Mouse (Mus musculus): ENCODE measurements around the gene Klhl30. TPM values are rescaled to one million over a fixed set of nuclear protein-coding genes. Genes with fewer than 3 reads are reported as not detected.

Klhl30 gene
- polyA plus RNA-seq, 1 experiment from 2014 or later = 0.25 TPM

DNA sequence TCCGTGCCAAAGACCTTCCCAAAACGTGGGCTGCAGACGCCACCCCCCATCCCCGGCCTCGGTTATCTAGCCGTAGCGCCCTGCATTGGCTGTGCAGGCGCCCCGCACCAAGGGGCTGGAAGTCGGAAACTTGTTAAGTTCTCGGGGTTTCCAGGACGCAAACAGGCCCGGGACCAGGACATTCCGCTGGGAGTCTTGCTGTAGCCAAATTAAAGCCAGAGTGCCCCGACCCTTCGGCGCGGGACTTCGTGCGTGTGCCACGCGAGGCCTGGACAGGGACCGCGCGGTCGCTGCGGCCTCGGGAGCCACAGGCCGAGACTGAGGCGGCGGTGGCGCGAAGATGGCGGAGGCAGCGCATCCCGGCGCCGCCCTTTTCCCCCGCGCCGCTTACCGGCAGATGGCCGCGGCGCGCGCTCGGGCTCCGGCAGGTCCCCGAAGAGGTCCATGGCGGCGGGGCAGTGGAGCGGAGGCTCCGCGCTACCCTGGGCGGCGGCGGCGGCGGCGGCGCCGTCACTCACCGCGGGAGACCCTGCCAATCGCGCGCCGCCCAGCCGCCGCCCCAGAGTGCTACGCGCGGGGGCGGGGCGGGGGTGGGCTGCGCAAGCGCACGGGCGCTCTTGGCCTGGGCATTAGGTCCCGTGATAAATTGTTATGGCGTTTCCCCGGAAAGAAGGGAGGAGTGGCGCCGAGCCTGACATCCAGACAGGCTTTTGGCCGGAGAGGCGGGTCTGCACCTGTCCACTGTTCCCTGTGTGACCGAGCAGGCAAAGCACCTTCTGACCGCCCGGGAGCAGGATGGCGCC is 47.6 kb downstream of the Klhl30 start, which contains the start of gene Ilkap:
TSS of gene Ilkap (minus strand) at position 556 of the 803 bp plus-strand sequence.
- Histone ChIP-seq H3K9me3 (ENCODE audit: control insufficient read depth, low read length) (no peaks in the 10 kb centered on the region), H3K27ac (replicated peaks; ENCODE audit: low read depth, low read length) (peak within 1 kb of the TSS; percentile 54; the same call in 1 of the 2 replicates), H3K27me3 (ENCODE audit: control insufficient read depth, insufficient read depth, low read length) (no peaks in the 10 kb centered on the region), H3K9ac (ENCODE audit: low read length) (peak within 1 kb of the TSS; percentile 89), H3K36me3 (ENCODE audit: control insufficient read depth, insufficient read depth, low read length) (no peaks in the 10 kb centered on the region), H3K4me2 (ENCODE audit: low read depth, severe bottlenecking) (peak within 1 kb of the TSS; percentile 89), H3K4me1 (ENCODE audit: control insufficient read depth, insufficient read depth, low read length) (peaks cover 6% of the 10 kb centered on the region), H3K4me3 (ENCODE audit: low read depth, low read length) (peak within 1 kb of the TSS; percentile 83)
- DNase-seq (ENCODE audit: low spot score) (peak; percentile 84), ATAC-seq (ENCODE audit: insufficient number of reproducible peaks, low FRiP score, low TSS enrichment, low read depth) (peak; percentile 95)
- WGBS = under 1% methylated on average over 74 of the region's 91 CpGs

DNA sequence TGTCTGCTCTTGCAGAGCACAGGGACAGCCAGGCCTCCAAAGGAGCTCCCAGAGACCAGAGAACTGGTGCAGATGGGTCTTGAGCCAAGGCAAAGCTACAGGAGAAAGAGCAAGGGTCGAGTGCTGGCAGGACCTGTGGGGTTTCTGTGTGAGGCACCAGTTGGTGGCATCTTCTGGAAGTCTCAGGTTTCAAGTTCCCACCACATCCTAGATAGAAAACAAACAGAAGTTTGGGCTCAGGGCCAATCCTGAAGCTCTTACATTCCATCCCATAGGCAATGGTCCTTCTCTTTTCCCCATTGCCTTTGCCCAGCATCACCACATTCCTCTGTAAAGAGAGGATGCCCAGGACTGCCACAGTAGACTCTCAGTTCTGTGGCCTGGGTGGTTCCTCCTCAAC is 54.2 kb downstream of the Klhl30 start:
- no peaks in the 10 kb centered on the region for H3K36me3 ChIP-seq (ENCODE audit: control insufficient read depth, insufficient read depth, low read length)
- no peak for DNase-seq (ENCODE audit: low spot score)
- 15% methylated on average over 1 of the region's 1 CpGs for WGBS
- no peak overlapping the region for H3K27ac ChIP-seq (replicated peaks; ENCODE audit: low read depth, low read length)
- H3K4me3 ChIP-seq (ENCODE audit: low read depth, low read length) = no peak overlapping the region
- H3K4me2 ChIP-seq (ENCODE audit: low read depth, severe bottlenecking) = no peak overlapping the region
- H3K4me1 ChIP-seq (ENCODE audit: control insufficient read depth, insufficient read depth, low read length) = no peaks in the 10 kb centered on the region
- H3K27me3 ChIP-seq (ENCODE audit: control insufficient read depth, insufficient read depth, low read length) = no peaks in the 10 kb centered on the region
- H3K9ac ChIP-seq (ENCODE audit: low read length) = no peak overlapping the region
- ATAC-seq (ENCODE audit: insufficient number of reproducible peaks, low FRiP score, low TSS enrichment, low read depth) = no peak
- H3K9me3 ChIP-seq (ENCODE audit: control insufficient read depth, low read length) = no peaks in the 10 kb centered on the region

DNA sequence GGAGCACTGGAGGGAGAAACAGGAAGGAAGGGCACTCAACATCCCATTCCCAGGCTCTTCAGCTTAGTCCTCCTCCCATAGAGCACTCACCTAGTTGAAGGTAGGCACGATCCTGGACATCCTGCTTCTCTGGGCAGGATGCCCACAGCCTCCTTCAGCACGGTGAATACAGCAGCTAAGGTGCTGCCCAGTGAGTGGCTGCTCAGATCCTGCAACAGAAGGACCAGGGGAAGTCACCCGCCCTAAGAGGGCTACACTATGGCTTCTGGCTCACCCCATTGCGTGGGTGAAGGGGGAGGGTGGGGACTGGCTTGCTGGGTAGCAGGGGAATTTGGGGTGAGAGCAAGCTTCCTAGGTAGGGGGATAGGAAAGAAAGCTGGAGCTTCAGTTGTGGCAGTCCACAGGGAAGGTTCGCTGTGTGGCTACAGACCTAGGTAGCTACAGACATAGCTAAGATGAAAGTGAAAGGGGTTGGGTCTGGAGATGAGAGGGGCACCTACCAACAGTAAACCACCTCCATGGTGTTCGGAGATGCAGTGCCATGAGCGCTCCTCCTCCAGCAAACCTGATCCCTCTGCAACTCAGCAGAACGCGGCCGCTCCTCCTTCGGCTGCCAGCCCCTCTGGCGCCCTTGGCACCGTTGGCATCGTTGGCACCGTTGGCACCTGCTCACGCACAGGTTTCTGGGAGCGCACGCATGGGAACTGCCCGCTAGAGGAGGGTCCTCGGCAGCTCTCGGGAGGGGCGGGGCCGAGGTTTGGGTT is 54.8 kb downstream of the Klhl30 start:
- WGBS = 52% methylated on average over 23 of the region's 23 CpGs
- Histone ChIP-seq H3K9ac (ENCODE audit: low read length) (no peak overlapping the region), H3K4me2 (ENCODE audit: low read depth, severe bottlenecking) (no peak overlapping the region), H3K9me3 (ENCODE audit: control insufficient read depth, low read length) (no peaks in the 10 kb centered on the region), H3K27me3 (ENCODE audit: control insufficient read depth, insufficient read depth, low read length) (no peaks in the 10 kb centered on the region), H3K4me1 (ENCODE audit: control insufficient read depth, insufficient read depth, low read length) (no peaks in the 10 kb centered on the region), H3K27ac (replicated peaks; ENCODE audit: low read depth, low read length) (no peak overlapping the region), H3K36me3 (ENCODE audit: control insufficient read depth, insufficient read depth, low read length) (no peaks in the 10 kb centered on the region), H3K4me3 (ENCODE audit: low read depth, low read length) (no peak overlapping the region)
- ATAC-seq (ENCODE audit: insufficient number of reproducible peaks, low FRiP score, low TSS enrichment, low read depth) (no peak), DNase-seq (ENCODE audit: low spot score) (no peak)

DNA sequence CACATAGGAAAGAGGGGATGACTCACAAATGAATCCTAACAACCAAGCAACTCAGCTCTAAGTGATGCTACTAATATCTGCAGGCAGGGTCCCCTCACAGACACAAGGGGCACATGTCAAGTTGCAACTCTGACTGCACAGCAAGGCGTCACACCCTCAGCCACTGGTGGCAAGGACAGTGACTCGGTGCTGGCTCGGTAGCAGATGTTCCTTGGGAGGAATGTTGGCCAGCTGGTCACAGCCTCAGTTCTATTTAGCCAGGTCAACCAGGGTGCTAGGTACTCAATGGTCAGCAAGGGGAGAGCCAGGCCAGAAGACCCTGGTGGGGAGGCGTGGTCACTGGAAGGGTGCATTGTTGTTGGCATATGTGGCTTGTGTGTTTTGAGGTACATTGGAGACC is 57.0 kb downstream of the Klhl30 start:
- DNase-seq (ENCODE audit: low spot score) = no peak
- no peak overlapping the region for H3K27ac ChIP-seq (replicated peaks; ENCODE audit: low read depth, low read length)
- no peak overlapping the region for H3K4me2 ChIP-seq (ENCODE audit: low read depth, severe bottlenecking)
- no peaks in the 10 kb centered on the region for H3K27me3 ChIP-seq (ENCODE audit: control insufficient read depth, insufficient read depth, low read length)
- no peak overlapping the region for H3K4me3 ChIP-seq (ENCODE audit: low read depth, low read length)
- no peaks in the 10 kb centered on the region for H3K9me3 ChIP-seq (ENCODE audit: control insufficient read depth, low read length)
- H3K4me1 ChIP-seq (ENCODE audit: control insufficient read depth, insufficient read depth, low read length) = peaks cover 11% of the 10 kb centered on the region
- no peak overlapping the region for H3K9ac ChIP-seq (ENCODE audit: low read length)
- ATAC-seq (ENCODE audit: insufficient number of reproducible peaks, low FRiP score, low TSS enrichment, low read depth) = no peak
- peaks cover 2% of the 10 kb centered on the region; the same call in 1 of the 2 replicates for H3K36me3 ChIP-seq (ENCODE audit: control insufficient read depth, insufficient read depth, low read length)
- WGBS = 72% methylated on average over 4 of the region's 4 CpGs

DNA sequence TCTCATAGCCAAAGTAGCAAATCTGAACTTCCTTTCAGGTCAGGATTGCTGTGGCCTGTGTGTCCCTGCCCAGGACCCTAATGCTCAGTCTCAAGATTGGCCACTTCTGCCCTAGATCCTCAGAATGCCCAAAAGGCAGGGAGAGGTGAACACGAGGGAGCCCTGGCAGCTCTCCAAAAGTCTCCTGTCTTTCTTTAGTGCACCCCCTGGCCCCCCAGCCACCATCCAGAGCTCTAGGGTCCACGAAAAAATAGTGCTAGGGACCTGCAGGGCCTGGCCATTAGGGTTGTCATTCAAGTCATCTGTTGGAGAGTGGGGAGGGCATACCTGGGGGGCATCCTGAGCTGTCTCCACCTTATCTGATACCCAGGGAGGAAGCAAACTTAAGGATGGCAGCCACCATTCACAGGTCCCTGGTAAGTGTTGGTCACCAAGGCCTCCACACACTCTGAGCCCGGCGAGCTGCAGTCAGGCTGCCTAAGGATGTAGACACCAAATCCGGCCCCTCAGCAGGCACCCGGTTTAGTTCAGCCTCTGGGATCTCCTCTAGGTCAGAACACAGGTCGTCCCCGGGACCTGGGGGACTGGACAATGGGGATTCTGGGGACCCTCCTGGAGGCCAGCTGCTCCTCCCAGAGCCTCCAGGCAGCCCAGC is 60.9 kb downstream of the Klhl30 start:
- Histone ChIP-seq H3K27me3 (ENCODE audit: control insufficient read depth, insufficient read depth, low read length) (no peaks in the 10 kb centered on the region), H3K4me2 (ENCODE audit: low read depth, severe bottlenecking) (peak overlapping the region; percentile 99), H3K9me3 (ENCODE audit: control insufficient read depth, low read length) (no peaks in the 10 kb centered on the region), H3K4me3 (ENCODE audit: low read depth, low read length) (peak overlapping the region; percentile 73), H3K4me1 (ENCODE audit: control insufficient read depth, insufficient read depth, low read length) (peaks cover 24% of the 10 kb centered on the region), H3K27ac (replicated peaks; ENCODE audit: low read depth, low read length) (no peak overlapping the region), H3K36me3 (ENCODE audit: control insufficient read depth, insufficient read depth, low read length) (peaks cover 2% of the 10 kb centered on the region; the same call in 1 of the 2 replicates), H3K9ac (ENCODE audit: low read length) (peak overlapping the region; percentile 85)
- DNase-seq (ENCODE audit: low spot score) (peak; percentile 25), ATAC-seq (ENCODE audit: insufficient number of reproducible peaks, low FRiP score, low TSS enrichment, low read depth) (no peak)
- 73% methylated on average over 8 of the region's 8 CpGs for WGBS

Other genes starting within 250 kb of the Klhl30 start
- 0.52 and 1.5 TPM in 2 replicates for gene Rbm44, start 205.9 kb upstream of the Klhl30 start, polyA plus RNA-seq (2014; fragmentation: Nextera tagmentation; extraction: Ambion mirVana)
- gene Ramp1, start 171.2 kb upstream of the Klhl30 start, polyA plus RNA-seq (2014; fragmentation: Nextera tagmentation; extraction: Ambion mirVana) = 0.37 and 0.47 TPM in 2 replicates
- gene Ube2f, start 100.7 kb upstream of the Klhl30 start, polyA plus RNA-seq (2014; fragmentation: Nextera tagmentation; extraction: Ambion mirVana) = 80.3 and 84.7 TPM in 2 replicates
- 11.5 and 14.1 TPM in 2 replicates for gene Scly, start 52.7 kb upstream of the Klhl30 start, polyA plus RNA-seq (2014; fragmentation: Nextera tagmentation; extraction: Ambion mirVana)
- gene Espnl, start 28.9 kb upstream of the Klhl30 start, polyA plus RNA-seq (2014; fragmentation: Nextera tagmentation; extraction: Ambion mirVana) = 0.05 TPM in 1 of 2 replicates, not detected in the other
- 1.1 and 1.5 TPM in 2 replicates for gene Erfe, start 15.4 kb downstream of the Klhl30 start, polyA plus RNA-seq (2014; fragmentation: Nextera tagmentation; extraction: Ambion mirVana)
- 178 and 189 TPM in 2 replicates for gene Ilkap, start 47.8 kb downstream of the Klhl30 start, polyA plus RNA-seq (2014; fragmentation: Nextera tagmentation; extraction: Ambion mirVana)
- gene Hes6, start 63.0 kb downstream of the Klhl30 start, polyA plus RNA-seq (2014; fragmentation: Nextera tagmentation; extraction: Ambion mirVana) = 99.8 and 101 TPM in 2 replicates
- 1.4 and 2.1 TPM in 2 replicates for gene Per2, start 108.3 kb downstream of the Klhl30 start, polyA plus RNA-seq (2014; fragmentation: Nextera tagmentation; extraction: Ambion mirVana)
- 8.3 and 8.9 TPM in 2 replicates for gene Traf3ip1, start 143.6 kb downstream of the Klhl30 start, polyA plus RNA-seq (2014; fragmentation: Nextera tagmentation; extraction: Ambion mirVana)
- gene Asb1, start 189.5 kb downstream of the Klhl30 start, polyA plus RNA-seq (2014; fragmentation: Nextera tagmentation; extraction: Ambion mirVana) = 6.7 and 7.6 TPM in 2 replicates